Mouse (Mus musculus) cerebellum, adult 2 months (tissue): ENCODE measurements at regions not wholly inside any gene's neighbourhood (a gene's known extent, or its start where the extent isn't known, plus 50 kb on each side); places are given as distances from the start of the nearest gene placed in this dataset.

ENCODE experiments used
- CTCF ChIP-seq: fragments of 200-500 bp; IDR thresholded peaks from 2 replicates; pipeline ENCODE4 v1.5.1; 2011; ENCODE audit warnings: low read depth, mild to moderate bottlenecking, control low read depth, low read length, moderate library complexity, borderline replicate concordance; ENCODE audit not compliant: insufficient read depth
- POLR2A ChIP-seq: fragments of 200-500 bp; IDR thresholded peaks from 2 replicates; pipeline ENCODE4 v1.6.1; 2011; ENCODE audit warnings: low read length, control low read depth, borderline replicate concordance; ENCODE audit not compliant: insufficient read depth

DNA sequence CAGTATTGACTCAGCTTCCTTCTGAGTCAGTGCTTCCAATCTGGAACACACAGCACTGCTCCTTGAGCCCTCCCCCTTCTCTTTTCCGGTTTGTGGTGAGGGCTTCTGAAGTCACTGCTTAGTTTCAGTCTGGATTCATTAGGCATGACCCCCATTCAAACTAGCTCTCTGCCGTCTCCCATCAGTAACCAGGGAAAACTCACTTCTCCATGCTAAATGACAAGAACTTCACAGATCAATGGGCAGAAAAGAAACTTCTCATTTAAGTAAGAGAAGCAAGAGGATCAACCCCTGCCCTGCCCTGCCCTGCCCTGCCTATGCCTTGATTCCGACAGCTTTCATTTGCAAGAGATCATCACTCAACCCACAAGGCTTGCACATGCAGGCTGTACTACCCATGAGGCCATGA is 82.9 kb upstream of the Nck2 start:
- TF ChIP-seq CTCF (no peak), POLR2A (no peak)
